Mouse (Mus musculus): ENCODE results near the gene Wbp11.
"Not testable (repeated sequence)": the region's sequence is repeated elsewhere in the genome, so short reads cannot be mapped to it uniquely, and the experiment has no call there.

The Wbp11 gene

DNA sequence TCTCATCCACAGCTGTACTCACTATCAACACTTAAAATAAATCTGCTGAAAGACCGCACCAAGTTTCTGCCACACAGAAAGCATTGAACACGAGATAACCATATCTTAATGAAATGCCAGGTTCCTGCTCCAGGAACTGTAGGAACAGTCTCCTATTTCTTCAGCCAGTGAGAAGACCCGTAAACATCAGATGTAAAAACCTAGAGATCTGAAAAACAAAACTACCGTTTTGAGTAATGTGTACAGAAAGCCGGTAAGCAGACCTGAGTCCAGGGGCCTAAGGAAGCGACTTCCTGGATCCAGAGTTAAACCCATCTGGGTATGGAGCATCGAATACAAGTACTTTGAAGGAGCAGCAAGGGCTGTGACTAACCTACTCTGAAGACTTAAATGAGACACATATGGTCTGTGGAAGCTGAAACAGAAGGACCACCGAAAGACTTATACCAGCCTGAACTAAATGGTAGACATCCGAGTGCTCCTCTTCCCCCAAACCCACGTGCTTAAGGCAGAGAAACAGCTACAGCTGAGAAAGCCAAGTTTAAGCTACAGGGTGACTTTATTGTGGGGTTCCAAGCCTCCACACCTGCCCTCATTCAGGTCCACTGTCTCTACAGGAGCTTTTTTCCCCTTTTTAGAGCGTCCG lies 24.8 kb downstream of the Wbp11 start:
- DNase-seq (ENCODE audit: low spot score) = no peak

DNA sequence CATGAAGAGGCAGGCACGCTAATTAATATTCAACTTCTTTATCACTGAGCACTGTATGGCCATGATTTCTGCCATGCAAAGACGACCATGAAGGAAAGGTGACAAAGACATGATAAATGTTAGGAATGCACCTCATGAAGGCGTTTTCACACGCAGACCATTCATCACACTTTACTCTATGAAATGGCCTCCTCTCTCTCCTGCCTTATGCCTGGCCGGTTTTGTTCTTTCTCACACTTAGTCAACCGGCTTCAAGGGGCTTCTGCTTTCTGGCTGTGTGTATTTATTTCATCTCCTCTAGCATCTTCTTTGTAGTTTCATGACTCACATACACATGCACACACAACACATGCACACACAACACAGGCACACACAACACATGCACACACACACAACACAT lies 26.8 kb downstream of the Wbp11 start:
- DNase-seq (ENCODE audit: low spot score) = no peak

- no peak for DNase-seq (ENCODE audit: low spot score)
These were observed 27.3 kb downstream of the Wbp11 start for GRCm38 (mm10) chr6:136800710-136801109.

DNA sequence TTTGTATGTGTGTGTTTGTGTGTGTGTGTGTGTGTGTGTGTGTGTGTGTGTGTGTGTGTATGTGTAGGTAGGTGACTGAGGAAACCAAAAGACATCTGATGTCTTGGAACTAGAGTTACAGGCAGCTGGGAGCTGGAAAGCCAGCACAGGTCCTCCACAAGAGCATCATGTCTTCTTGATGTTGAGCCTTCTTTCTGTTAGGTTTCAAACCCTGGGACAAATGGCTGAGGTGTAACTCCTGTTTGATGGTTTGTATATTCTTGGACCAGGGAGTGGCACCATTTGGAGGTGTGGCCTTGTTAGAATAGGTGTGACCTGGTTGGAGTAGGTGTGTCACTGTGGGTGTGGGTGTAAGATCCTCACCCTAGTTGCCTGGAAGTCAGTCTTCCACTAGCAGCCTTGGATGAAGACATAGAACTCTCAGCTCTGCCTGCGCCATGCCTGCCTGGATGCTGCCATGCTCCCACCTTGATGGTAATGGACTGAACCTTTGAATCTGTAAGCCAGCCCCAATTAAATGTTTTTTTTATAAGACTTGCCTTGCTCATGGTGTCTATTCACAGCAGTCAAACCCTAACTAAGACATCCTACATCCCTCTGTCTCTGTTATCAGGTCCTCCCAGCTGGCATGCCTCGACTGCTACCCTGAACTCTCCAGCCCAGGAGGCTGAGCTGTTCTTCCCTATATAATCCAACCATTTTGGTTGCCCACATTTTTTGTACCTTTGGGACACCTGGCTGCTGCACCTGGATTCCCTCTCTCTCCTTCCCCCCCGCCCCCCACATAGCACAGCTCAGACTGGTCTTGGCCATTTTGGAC lies 29.9 kb downstream of the Wbp11 start:
- not testable (repeated sequence) for DNase-seq (ENCODE audit: low spot score)

- DNase-seq (ENCODE audit: low spot score) = no peak
These were observed 32.2 kb downstream of the Wbp11 start for GRCm38 (mm10) chr6:136795850-136796249.

DNA sequence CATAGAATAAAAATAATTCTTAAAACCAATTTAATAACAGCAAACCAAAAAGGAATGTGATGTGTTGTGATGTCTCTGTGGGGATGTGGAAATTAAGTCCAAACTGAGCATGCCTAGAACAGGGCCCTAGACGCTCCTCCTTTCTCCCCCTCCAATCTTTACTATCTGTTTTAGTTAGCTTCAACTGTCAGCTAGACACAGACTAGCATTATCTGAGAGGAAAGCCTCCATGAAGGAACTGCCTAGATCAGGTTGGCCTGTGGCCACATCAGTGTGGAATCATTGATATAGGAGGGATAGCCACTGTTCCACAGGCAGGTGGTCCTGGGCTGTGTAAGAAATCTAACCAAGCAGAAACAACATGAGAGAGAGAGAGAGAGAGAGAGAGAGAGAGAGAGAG lies 32.9 kb downstream of the Wbp11 start:
- DNase-seq (ENCODE audit: low spot score) = no peak

DNA sequence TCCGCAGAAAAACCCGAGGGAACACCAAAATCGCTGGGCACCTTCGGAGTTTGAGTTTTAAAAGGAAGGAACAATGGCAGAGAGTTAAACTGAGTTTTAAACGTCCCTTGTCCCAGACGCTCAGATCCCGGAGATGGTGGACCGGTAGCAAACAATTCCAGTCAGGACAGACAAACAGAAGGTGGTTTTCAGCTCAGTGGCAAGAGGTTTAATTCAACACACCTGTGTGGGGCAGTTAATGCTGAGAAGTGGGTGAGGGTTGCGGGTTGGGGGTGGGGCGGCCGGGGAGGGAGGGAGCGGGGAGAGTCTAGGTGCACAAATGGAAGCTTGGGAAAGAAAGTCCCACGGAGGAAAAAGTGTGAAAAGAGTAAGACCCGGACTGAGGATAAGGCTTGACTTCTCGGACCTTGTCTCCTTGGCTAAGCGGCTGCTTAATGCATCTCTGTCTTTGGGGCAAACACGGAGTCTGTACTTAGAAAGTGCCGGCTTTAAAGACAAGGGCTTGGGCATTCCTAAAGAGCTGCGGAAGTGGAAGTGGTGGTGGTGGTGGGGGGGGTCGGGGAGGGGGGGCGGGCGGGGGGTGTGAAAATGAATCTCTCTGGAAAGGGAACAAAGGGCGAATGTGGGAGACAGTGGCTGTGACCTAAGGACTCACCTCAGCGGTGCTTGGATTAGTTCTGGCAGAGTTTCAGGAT lies 34.1 kb downstream of the Wbp11 start:
- no peak for DNase-seq (ENCODE audit: low spot score)

GRCm38 (mm10) chr6:136792884-136793758 lies 34.9 kb downstream of the Wbp11 start:
- DNase-seq (ENCODE audit: low spot score) = no peak

GRCm38 (mm10) chr6:136789391-136789971 lies 38.6 kb downstream of the Wbp11 start:
- DNase-seq (ENCODE audit: low spot score) = peak; percentile 29

DNA sequence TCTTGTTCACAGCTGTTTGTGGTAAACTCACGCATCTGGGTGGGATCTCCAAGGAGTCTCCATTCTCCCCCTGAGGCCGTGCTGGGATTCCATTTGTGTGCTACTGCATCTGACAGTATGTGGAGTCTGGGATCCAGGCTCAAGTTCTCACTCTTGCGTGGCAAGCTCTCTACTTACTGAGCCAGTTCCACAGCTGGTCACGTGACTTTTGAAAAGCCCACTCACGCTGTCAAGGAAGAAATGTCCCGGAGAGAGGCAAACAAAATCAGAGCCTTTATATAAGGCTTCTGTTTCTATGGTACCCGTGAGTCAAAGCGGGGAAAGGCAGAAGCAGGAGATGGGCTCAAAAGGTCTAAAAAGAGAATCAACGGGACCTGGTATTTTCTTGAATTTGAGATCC lies 45.3 kb downstream of the Wbp11 start:
- DNase-seq (ENCODE audit: low spot score) = no peak

GRCm38 (mm10) chr6:136782146-136782545 lies 45.9 kb downstream of the Wbp11 start:
- no peak for DNase-seq (ENCODE audit: low spot score)

DNA sequence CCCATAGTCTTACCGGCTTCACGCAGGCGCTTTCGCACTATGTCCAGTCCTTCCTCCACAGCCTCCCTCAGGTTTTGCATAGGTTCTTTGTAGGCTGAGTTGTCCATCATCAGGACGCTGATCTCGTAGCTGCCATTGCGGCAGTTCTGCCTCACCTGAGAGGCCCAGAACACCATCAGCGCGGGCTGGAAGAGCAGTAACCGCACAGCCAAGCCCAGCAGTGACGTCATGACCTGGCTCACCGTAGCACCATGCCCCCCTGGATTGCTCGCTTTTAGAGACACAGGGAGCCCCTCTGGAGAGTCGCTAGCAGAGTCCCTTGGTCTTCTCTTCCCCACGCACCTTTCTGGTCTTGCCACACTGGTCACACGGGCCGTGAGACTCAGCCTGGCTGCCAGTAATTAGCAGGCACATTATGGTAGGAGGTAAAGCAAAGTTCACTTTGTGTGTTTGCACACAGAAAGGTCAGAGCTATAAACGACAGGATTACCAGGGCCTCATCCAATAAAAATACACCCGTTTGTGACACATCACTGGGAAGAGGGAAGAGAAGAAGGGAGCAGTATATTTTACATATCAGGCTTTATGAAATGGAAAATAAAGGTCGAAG lies 46.6 kb downstream of the Wbp11 start, which contains the start of gene Gucy2c:
Gene Gucy2c (minus strand): TSS at position 389 of the 610 bp plus-strand sequence.
- DNase-seq (ENCODE audit: low spot score) = no peak

DNA sequence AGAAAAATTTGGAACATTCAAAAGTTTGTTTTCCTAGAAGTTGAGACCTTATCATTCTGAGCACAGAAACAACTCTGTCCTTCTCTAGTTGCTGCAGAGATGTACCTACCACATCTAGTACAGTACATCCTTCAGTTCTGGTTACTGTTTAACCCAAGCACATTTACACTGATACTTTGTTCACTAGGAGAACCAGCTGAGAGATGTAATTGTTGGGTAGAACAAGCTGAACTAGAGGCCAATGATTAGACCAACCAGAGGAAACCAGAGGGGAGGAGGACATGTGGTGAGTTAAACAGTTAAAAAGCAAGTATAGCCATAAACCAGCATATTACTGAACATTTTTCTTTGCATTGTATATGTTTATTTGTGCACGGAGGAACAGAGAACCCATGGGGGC lies 51.6 kb downstream of the Wbp11 start:
- DNase-seq (ENCODE audit: low spot score) = no peak

GRCm38 (mm10) chr6:136769859-136770258 lies 58.2 kb downstream of the Wbp11 start:
- no peak for DNase-seq (ENCODE audit: low spot score)

DNA sequence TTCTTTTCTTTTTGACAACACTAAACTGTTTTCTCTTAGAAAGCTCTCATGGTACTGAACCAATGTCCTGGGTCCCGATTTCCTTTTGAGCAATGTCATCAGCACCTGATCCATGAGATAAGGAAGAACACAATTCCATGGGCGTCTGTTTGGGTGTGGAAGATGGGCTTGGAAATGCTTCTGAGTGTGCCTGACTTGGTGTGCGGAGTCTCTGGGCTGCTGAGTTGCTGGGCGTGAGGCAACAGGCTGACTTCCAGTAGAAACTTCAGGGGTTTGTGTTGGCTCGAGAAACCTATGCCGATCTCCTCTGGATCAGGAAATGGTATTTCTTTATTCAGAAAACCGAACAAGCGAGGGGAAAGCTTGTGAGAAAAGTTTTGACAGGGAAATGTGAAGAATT lies 58.9 kb downstream of the Wbp11 start:
- no peak for DNase-seq (ENCODE audit: low spot score)

DNA sequence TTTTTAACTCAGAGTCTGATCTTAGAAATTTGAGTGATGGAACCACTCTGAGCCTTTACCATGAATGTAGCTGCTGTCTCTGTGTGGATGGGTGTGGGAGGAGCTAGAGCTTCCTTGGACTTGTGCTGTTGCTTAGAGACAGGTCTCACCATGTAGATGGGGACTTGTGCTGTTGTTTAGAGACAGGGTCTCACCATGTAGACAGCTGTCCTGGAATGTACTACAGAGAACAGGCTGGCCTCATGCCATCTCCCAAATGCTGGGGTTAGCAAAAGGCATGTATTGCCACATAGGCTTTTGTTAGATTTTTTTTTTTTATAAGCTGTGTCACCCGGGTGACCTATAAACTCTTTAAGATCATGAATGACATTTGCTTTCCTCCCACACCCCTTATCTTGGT lies 64.1 kb downstream of the Wbp11 start:
- DNase-seq (ENCODE audit: low spot score) = no peak

Data from urinary bladder, postnatal 25 days (tissue).